Mouse (Mus musculus): Measurements from ENCODE around the gene Dnah3. TPM values are rescaled to one million over a fixed set of nuclear protein-coding genes. Genes with fewer than 3 reads are reported as not detected.

The Dnah3 gene
- polyA plus RNA-seq (2017; shearing (Covaris generic)): 0.07 TPM

GRCm38 (mm10) chr7:120095180-120095579 lies at the start of gene Dnah3:
Gene Dnah3 (minus strand): TSS chr7:120095280.

GRCm38 (mm10) chr7:120102164-120102972 lies 7.3 kb upstream of the Dnah3 start, which contains the start of gene Tmem159:
Gene Tmem159 (plus strand): TSS chr7:120102353.

GRCm38 (mm10) chr7:119895639-119896512 lies 199.2 kb downstream of the Dnah3 start, which contains the start of the genes Lyrm1 and Dcun1d3:
Gene Lyrm1 (plus strand): TSS chr7:119895861.
Gene Dcun1d3 (minus strand): TSS chr7:119896298.

Other genes starting within 250 kb of the Dnah3 start
- gene Lyrm1, start 199.4 kb downstream of the Dnah3 start, polyA plus RNA-seq (2017; shearing (Covaris generic)): 18.6 TPM
- gene Dcun1d3, start 199.0 kb downstream of the Dnah3 start, polyA plus RNA-seq (2017; shearing (Covaris generic)): 19.8 TPM
- gene Tmem159, start 7.1 kb upstream of the Dnah3 start, polyA plus RNA-seq (2017; shearing (Covaris generic)): 9.3 TPM
- not detected for gene Zp2, start 50.0 kb upstream of the Dnah3 start, polyA plus RNA-seq (2017; shearing (Covaris generic))
- not detected for gene Anks4b, start 78.6 kb upstream of the Dnah3 start, polyA plus RNA-seq (2017; shearing (Covaris generic))
- not detected for gene Crym, start 106.8 kb upstream of the Dnah3 start, polyA plus RNA-seq (2017; shearing (Covaris generic))
- gene Abca14, start 108.7 kb upstream of the Dnah3 start, polyA plus RNA-seq (2017; shearing (Covaris generic)): not detected
- gene Abca15, start 233.4 kb upstream of the Dnah3 start, polyA plus RNA-seq (2017; shearing (Covaris generic)): not detected